Mouse (Mus musculus) stomach, postnatal 0 days (tissue): ENCODE data around the gene Fthl17f. TPM values are rescaled to one million over a fixed set of nuclear protein-coding genes. Genes with fewer than 3 reads are reported as not detected.
"Not testable (repeated sequence)": the region's sequence is repeated elsewhere in the genome, so short reads cannot be mapped to it uniquely, and the experiment has no call there.

ENCODE experiments used
- ATAC-seq: fragments of 200-750 bp; cut with Nextera tagmentation; 2 replicates; pipeline ENCODE4 v1.8.0; 2017; ENCODE audit not compliant: low FRiP score, low TSS enrichment
- DNase-seq: peaks from one replicate; pipeline ENCODE4 v3.0.0-alpha.2; 2016; ENCODE audit warnings: low spot score
- H3K27ac ChIP-seq: fragments of 300-500 bp; sonication (generic); replicated peaks from 2 replicates; pipeline ENCODE4 v1.5.1; 2014; ENCODE audit warnings: mild to moderate bottlenecking, control low read depth
- H3K27me3 ChIP-seq: fragments of 300-500 bp; sonication (generic); 2 replicates; pipeline ENCODE4 v1.6.1; 2014; ENCODE audit warnings: low read length; ENCODE audit not compliant: control insufficient read depth, insufficient read depth
- H3K36me3 ChIP-seq: fragments of 300-500 bp; sonication (generic); 2 replicates; pipeline ENCODE4 v1.6.1; 2014; ENCODE audit warnings: low read length, mixed read lengths; ENCODE audit not compliant: control insufficient read depth, insufficient read depth
- H3K4me1 ChIP-seq: fragments of 300-500 bp; sonication (generic); replicated peaks from 2 replicates; pipeline ENCODE4 v1.6.1; 2014; ENCODE audit warnings: antibody characterized with exemption; ENCODE audit not compliant: control insufficient read depth, insufficient read depth
- H3K4me2 ChIP-seq: fragments of 300-500 bp; sonication (generic); replicated peaks from 2 replicates; pipeline ENCODE4 v1.6.1; 2014; ENCODE audit warnings: low read depth, mild to moderate bottlenecking, control low read depth, moderate library complexity
- H3K4me3 ChIP-seq: fragments of 300-500 bp; sonication (generic); 2 replicates; pipeline ENCODE4 v1.5.1; 2014; ENCODE audit warnings: low read depth, low read length, control low read depth
- H3K9ac ChIP-seq: fragments of 300-500 bp; sonication (generic); 2 replicates; pipeline ENCODE4 v1.6.1; 2014; ENCODE audit warnings: mild to moderate bottlenecking, low read length, control low read depth, mixed read lengths
- H3K9me3 ChIP-seq: fragments of 300-500 bp; sonication (generic); 2 replicates; pipeline ENCODE4 v1.6.1; 2016; ENCODE audit warnings: low read length; ENCODE audit not compliant: control insufficient read depth
- CTCF ChIP-seq: IDR thresholded peaks from 2 replicates; pipeline ENCODE4 v1.5.1; 2016; ENCODE audit warnings: antibody characterized with exemption, low read depth, mild to moderate bottlenecking, moderate library complexity
- EP300 ChIP-seq: optimal IDR thresholded peaks from 2 replicates; pipeline ENCODE3; 2016; ENCODE audit warnings: antibody characterized with exemption
- WGBS: fragments of 180-500 bp; shearing (Covaris S2); extraction: QIAGEN DNeasy Blood & Tissue Kit; methylation state at CpG from one replicate; pipeline ENCODE4 v1.1.7; 2014; 5-methylcytosine and 5-hydroxymethylcytosine counted together
- polyA plus RNA-seq: library from polyadenylated mRNA; unstranded; fragments of >200 nt; fragmentation: Nextera tagmentation; extraction: Ambion mirVana; gene quantifications from 2 replicates; pipeline ENCODE4 v1.2.1, GENCODE M21; 2015

Gene Fthl17f
- polyA plus RNA-seq, 1 experiment from 2014 or later, result not detected

DNA sequence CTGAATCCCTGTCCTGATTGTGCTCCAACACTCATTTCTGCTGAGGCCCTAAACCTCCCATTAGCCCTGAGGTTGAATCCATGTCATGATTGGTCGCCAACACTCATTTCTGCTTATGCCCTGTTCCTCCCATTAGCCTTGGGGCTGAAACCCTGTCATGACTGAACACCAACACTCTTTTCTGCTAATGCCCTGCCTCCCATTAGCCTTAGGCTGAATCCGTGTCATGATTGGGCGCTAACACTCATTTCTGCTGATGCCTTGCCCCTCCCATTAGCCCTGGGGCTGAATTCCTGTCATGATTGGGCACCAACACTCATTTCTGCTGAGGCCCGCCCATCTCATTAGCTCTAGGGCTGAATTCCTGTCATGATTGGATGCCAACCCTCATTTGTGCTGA is 714 bp upstream of the Fthl17f start:
- H3K4me2 ChIP-seq, result no peak overlapping the region
- H3K27me3 ChIP-seq, result no peaks in the 10 kb centered on the region
- ATAC-seq (no peak), DNase-seq (no peak)
- TF ChIP-seq CTCF (no peak), EP300 (no peak)
- H3K4me1 ChIP-seq, result no peaks in the 10 kb centered on the region
- no peak overlapping the region for H3K27ac ChIP-seq
- no peaks in the 10 kb centered on the region for H3K9me3 ChIP-seq
- no peak overlapping the region for H3K9ac ChIP-seq
- no peaks in the 10 kb centered on the region for H3K36me3 ChIP-seq
- H3K4me3 ChIP-seq, result no peak overlapping the region
- WGBS, result 92% methylated on average over 4 of the region's 4 CpGs

DNA sequence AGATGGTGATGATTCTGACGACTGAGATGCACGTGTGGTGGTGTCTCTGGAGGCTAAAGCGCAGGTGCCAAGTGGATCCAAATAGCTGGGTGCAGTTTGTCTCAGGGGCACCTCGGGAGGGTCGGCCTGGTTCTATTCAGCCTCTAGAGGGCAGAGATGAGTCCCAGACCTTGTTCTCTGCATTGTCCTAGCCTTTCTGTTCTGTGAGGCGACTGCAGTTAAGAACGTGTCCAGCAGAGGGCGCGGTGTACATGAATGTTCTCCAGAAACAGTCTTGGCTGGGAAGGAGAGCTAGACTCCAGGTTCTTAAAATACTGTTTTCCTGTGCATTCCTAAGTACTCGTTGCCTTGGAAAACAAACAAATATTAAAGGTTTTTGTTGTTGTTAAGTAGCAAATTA is 14.9 kb downstream of the Fthl17f start:
- not testable (repeated sequence) for H3K4me3 ChIP-seq, ATAC-seq, H3K27me3 ChIP-seq, H3K36me3 ChIP-seq, H3K4me1 ChIP-seq, H3K4me2 ChIP-seq, H3K9ac ChIP-seq, H3K27ac ChIP-seq, DNase-seq, H3K9me3 ChIP-seq
- peak; percentile 60 for TF ChIP-seq CTCF
- WGBS, result 9% methylated on average over 8 of the region's 10 CpGs

DNA sequence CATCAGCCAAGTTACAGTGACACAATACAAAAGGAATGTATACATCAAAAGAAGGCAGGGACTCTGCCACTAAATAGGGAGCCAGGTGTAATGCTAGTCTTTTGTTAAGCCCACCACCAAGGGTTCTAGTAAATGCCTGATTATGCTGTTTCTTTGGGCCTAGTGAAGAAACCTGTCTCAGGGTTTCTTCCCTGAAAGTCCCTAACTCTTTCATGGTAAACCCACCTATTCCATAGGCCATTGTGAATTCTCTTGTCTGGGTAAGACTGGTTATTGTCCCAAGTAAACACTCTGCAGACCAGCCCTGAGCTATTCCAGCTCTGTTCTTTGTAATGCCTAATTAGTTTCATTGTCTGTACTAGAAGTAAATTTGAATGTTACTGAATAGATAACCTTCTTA is 32.3 kb downstream of the Fthl17f start:
- not testable (repeated sequence) for H3K9me3 ChIP-seq, H3K27me3 ChIP-seq, ATAC-seq, DNase-seq, H3K4me1 ChIP-seq, H3K4me2 ChIP-seq, H3K4me3 ChIP-seq, H3K36me3 ChIP-seq, H3K27ac ChIP-seq, H3K9ac ChIP-seq

DNA sequence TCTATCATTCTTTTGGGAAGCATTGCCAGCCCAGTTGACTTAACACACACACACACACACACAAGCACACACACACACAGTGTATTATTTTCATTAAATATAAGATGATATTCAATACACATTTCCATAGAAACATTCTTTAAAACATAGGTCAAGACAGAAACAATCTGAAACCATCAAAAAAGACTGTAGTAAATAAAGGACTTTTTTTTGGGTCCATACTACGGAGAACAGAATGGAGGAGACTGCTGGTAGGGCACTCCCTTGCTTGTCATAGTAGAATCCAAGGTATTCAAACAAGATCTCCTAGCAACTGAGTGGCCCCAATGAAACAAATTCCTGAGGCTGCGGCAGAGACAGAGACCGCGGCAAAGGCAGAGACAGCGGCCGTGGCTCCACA is 41.4 kb downstream of the Fthl17f start, which contains the start of gene 4930402K13Rik:
TSS of gene 4930402K13Rik (plus strand) at position 301 of the 400 bp plus-strand sequence.
- Histone ChIP-seq H3K4me2 (no peak within 1 kb of the TSS), H3K36me3 (no peaks in the 10 kb centered on the region), H3K4me1 (no peaks in the 10 kb centered on the region), H3K27ac (no peak within 1 kb of the TSS), H3K27me3 (no peaks in the 10 kb centered on the region), H3K9ac (no peak within 1 kb of the TSS), H3K9me3 (no peaks in the 10 kb centered on the region), H3K4me3 (no peak within 1 kb of the TSS)
- 88% methylated on average over 6 of the region's 6 CpGs for WGBS
- TF ChIP-seq EP300 (no peak), CTCF (no peak)
- no peak for DNase-seq
- no peak for ATAC-seq

DNA sequence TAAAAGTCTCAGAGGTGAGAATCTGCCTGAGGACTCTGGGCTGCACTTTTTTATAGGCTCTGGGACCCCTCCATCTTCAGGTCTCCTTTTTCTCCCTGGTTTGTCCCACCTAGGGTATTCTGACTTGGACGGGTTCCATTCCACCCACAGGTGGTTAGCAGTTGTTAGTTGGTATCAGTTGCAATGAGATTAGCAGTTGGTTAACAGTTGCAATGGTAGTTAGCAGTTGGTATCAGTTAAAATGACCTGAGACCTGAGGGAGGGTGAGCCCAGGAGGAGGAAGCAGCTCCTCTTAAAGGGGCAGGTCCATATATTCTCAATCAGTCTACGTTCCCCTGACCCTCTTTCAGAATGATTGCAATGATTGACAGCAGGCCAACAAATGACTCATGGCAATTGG is 47.6 kb downstream of the Fthl17f start:
- TF ChIP-seq CTCF, result no peak
- no peak overlapping the region for H3K4me2 ChIP-seq
- 60% methylated on average over 2 of the region's 2 CpGs for WGBS
- no peaks in the 10 kb centered on the region for H3K36me3 ChIP-seq
- no peak overlapping the region for H3K4me3 ChIP-seq
- H3K27me3 ChIP-seq, result no peaks in the 10 kb centered on the region
- no peak overlapping the region for H3K9ac ChIP-seq
- no peaks in the 10 kb centered on the region for H3K9me3 ChIP-seq
- no peak for DNase-seq
- H3K27ac ChIP-seq, result no peak overlapping the region
- H3K4me1 ChIP-seq, result no peaks in the 10 kb centered on the region
- ATAC-seq, result no peak

Other genes starting within 250 kb of the Fthl17f start
- not detected in 2 replicates for gene Gm6592, start 219.0 kb upstream of the Fthl17f start, polyA plus RNA-seq
- gene Gm5751, start 188.8 kb upstream of the Fthl17f start, polyA plus RNA-seq, result not detected in 2 replicates
- 2.2 and 2.5 TPM in 2 replicates for gene B630019K06Rik, start 170.6 kb upstream of the Fthl17f start, polyA plus RNA-seq
- not detected in 2 replicates for gene Fthl17b, start 100.0 kb upstream of the Fthl17f start, polyA plus RNA-seq
- not detected in 2 replicates for gene Fthl17c, start 86.5 kb upstream of the Fthl17f start, polyA plus RNA-seq
- not detected in 2 replicates for gene Fthl17d, start 76.3 kb upstream of the Fthl17f start, polyA plus RNA-seq
- gene Fthl17e, start 29.5 kb upstream of the Fthl17f start, polyA plus RNA-seq, result not detected in 2 replicates
- gene 4930402K13Rik, start 41.5 kb downstream of the Fthl17f start, polyA plus RNA-seq, result not detected in 2 replicates
- 0.61 and 0.87 TPM in 2 replicates for gene Lancl3, start 136.9 kb downstream of the Fthl17f start, polyA plus RNA-seq
- 0.17 TPM in 1 of 2 replicates, not detected in the other for gene Gm14862, start 193.9 kb downstream of the Fthl17f start, polyA plus RNA-seq
- 2.0 and 2.5 TPM in 2 replicates for gene Xk, start 209.7 kb downstream of the Fthl17f start, polyA plus RNA-seq
- gene H2al1m, start 220.7 kb downstream of the Fthl17f start, polyA plus RNA-seq, result 0.21 TPM in 1 of 2 replicates, not detected in the other